Mouse (Mus musculus) monocyte, adult 2 months (primary cell): ENCODE measurements around the gene Icam5.

Experiments used
- DNase-seq, 2 experiments: peaks; one replicate each; pipeline ENCODE4 v3.0.0; 2022; ENCODE audit warnings: low spot score in 2 of 2, low read depth in 1 of 2

The Icam5 gene

DNA sequence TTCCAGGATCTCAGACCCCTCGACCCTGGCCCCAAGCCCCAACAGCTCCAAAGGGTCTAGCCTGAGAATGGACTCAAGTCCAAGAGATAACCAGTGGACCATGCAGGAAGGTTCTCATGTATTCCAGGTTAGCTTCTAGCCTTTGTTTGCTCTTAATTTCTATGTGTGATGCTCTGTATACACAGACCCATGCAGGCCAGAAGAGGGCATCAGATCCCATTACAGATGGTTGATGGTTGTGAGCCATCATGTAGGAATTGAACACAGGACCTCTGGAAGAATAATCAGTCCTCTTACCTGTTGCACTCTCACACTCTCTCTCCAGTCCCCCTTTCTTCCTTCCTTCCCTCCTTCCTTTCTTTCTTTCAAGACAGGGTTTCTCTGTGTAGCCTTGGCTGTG, 19.5 kb upstream of the Icam5 start:
- no peak for DNase-seq

DNA sequence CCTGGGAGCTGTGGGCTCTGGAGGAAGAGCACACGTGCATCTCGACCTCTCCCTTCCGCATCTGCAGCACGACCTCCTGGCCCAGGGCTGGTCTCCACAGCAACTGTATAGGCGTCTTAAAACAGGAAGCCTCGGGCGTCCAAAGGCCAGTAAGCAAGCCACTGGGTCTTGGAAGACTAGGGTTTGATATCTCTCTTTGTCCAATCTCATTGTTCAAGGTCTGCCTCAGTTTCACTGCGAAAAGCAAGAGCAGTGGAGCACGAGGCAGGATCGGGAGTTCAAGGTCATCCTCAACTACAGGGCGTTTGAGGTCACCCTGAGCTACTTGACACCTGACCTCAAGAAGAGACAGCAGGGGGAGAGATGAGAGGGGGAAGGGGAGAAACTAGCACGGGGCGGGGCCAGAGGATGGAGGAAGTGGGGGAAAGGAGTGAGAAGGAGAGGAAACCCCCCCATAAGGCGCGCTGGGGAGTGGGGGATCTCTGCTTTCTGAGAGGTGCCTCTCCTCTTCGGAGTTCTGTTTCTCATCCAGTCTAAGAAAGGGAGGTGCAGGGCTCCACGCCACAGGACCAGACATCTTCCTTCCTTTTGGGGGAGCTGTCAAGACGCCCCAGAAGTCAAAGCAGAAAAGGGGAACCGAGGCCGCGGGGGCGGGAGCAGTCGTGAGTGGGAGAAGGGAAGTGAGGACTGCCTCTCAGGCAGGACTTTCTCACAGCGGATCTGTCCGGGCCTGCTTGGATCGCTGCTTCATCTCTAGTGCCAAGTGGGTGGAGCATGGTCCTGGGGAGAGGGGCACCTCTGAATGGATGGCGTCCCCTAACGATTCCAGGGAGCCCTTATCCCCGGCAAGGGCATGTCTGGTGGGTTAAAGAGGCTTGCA, 16.9 kb upstream of the Icam5 start:
- DNase-seq, result peak; percentile 88 to 93

DNA sequence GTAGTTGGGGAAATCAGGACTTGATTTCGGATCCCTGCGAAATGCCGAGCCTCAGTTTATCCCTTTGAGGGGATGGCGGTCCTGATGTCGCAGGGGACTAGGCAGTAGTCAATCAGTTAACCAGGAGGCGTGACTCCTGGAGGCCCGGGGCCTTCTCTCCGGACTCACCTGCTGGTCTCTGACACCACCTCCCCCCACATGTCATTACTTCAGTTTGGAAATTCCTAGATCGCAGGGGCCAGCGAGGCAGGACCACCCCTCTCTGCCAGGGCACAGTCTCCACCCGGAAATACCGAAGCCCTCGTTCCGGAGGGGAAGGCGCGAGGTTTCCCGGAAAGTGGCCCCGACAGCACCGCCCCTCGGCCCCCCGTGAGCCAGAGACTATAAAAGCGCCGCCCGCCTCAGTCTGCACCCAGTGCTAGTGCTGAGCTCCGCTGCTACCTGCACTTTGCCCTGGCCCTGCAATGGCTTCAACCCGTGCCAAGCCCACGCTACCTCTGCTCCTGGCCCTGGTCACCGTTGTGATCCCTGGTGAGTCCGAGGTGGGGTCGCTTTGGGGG, 16.2 kb upstream of the Icam5 start, which contains the start of gene Icam1:
Gene Icam1, plus strand, starts transcription at position 415 of the 560 bp plus-strand sequence.
- peak in 1 of 2 experiments; percentile 77 for DNase-seq

DNA sequence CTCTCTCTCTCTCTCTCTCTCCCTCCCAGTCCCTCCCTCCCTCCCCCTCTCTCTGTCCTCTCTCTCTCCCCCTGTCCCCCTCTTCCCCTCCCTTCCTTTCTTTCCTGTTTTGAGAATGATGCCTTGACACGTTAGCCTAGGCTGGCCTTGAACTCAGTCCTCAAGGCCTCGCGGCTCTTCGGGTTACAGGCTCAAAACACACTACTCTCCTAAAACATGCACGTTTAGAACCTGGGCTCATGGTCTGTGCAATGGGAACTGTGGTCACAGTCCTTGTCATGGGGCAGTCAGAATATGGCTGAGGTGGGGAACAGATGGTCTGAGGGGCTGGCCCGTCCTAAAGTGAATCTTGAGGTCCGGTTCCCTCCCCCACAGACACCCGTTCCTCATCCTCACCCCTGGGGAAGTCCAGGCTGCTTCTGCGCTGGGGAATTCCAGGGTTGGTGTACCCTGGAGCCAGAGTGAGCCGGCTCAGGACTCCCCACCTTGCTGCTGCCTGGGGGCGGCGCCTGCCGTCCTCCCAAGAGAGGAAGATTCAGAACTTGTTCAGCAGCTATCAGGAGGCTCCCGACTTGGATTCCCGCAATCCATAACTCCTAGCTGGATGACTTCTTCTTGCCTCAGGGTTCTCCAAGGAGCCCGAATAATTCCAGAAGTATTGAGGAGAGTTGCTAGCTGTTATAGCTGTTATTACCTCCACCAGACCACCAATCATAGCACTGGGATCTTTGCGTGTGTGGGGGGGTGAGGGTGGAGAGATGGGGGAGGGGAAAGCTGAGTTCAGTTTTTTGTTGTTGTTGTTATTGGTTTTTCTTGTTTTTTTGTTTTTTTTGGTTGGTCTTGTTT, 15.3 kb upstream of the Icam5 start:
- DNase-seq, result peak in 1 of 2 experiments; percentile 63

DNA sequence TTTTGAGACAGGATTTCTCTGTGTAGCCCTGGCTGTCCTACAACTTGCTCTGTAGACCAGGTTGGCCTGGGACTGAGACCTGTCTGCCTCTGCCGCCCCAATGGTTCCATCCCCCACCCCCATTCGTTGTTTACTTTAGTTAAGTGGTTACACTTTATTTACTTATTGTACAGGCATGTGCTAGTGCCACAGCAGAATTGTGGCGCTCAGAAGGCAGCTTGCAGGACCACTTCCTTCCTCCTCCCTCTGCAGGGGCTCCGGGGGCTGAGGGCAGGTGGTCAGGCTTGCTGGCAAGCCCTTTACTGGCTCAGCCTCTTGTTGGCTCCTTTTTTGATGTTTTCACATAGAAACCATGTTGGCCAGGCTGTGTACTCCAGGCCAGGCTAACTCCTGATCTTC, 14.7 kb upstream of the Icam5 start:
- no peak for DNase-seq

DNA sequence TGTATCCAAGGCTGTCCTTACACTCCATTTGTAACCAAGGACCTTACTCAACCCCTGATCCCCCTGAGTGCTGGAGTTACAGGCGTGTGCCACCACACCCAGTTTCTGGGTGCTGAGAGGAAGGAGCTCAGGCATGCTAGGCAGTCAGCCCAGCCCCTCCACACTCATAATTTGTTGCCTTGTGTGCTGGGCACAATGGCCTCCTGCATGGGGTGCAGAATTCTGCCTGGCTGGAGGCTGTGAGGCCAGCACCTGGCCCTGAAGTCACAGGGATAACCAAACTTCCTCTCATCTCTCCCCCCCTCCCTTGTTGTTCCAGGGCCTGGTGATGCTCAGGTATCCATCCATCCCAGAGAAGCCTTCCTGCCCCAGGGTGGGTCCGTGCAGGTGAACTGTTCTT, 13.3 kb upstream of the Icam5 start:
- DNase-seq, result no peak

DNA sequence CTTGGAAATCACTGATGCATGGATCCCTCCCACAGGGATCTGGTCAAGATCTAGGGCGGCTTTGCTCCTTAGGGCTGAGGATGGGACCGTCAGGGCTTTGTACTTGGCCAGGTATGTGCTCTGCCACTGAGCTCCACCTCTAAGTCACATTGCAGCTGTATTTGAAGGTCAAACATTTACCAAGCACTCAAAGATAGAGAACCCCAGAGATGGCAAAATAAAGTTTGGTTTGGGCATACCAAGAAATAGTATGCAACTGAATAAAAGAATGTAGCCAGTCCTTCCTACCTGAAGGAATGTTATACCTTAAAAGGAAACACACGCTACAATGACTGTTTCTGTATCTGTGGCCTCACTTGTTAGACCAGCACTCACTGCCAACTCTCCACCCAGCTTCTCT, 10.5 kb upstream of the Icam5 start:
- no peak for DNase-seq

DNA sequence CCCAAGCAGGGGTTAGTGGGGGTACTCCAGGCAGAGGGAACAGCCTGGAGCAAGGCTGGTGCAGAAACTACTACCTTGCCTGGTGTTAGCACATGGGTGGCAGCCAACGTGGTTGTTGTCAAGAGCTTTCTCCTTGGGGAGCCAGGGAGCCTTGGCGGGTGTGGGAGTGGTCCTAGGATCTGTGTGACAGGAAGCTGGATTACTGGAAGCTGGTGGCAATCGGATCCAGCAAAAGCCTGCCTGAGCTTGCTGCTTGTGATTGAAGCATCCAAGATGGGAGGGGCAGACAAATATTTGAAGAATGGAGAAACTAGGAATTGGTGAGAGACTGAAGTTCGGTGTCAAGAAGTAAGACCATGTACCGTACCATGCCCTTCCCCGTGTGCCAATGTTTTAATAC, 9.6 kb upstream of the Icam5 start:
- DNase-seq, result no peak

DNA sequence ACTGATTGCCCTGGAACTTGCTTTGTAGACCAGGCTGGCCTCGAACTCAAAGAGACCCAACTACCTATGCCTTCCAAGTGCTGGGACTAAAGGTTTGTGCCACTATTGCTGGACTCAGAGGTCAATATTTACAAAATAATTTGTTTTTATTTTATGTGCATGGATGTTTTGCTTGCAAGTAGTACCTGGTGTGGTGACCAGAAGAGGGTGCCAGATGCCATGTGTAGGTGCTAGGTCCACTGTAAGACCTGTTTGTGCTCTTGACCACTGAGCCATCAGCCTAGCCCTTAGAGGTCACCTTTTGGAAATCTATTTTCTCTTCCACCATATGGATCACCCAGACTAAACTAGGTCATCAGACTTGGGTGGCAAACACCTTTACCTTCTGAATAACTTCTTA, 9.1 kb upstream of the Icam5 start:
- DNase-seq, result no peak

DNA sequence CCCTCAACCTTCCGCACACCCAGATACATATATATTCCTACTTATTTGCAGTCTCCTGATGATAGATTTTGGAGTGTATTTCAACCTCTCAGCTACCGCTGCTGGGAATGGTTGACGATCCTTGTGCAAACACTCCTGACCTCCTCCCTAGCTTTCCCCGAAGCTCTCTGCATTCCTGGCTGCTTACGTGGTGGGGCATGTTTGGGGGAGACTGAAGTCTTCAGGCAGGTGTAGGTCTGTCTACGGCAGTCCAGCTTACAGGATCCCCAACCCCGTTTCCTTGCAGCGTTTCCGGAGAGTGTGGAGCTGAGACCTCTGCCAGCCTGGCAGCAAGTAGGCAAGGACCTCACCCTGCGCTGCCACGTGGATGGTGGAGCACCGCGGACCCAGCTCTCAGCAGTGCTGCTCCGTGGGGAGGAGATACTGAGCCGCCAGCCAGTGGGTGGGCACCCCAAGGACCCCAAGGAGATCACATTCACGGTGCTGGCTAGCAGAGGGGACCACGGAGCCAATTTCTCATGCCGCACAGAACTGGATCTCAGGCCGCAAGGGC, 6.5 kb upstream of the Icam5 start:
- DNase-seq, result no peak

DNA sequence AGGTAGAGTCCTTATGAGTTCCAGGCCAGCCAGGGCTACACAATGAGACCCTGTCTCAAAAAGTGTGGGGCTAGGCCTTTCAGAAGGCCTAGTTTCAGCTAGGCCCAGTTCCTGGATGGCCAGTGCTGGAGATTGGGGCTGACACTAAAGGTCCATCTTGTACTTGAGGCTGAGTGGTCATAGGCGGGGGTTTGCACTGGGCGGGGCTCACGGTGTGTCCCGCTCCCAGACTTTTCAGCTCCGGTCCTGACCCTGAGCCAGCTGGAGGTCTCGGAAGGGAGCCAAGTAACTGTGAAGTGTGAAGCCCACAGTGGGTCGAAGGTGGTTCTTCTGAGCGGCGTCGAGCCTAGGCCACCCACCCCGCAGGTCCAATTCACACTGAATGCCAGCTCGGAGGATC, 5.0 kb upstream of the Icam5 start:
- DNase-seq, result no peak

DNA sequence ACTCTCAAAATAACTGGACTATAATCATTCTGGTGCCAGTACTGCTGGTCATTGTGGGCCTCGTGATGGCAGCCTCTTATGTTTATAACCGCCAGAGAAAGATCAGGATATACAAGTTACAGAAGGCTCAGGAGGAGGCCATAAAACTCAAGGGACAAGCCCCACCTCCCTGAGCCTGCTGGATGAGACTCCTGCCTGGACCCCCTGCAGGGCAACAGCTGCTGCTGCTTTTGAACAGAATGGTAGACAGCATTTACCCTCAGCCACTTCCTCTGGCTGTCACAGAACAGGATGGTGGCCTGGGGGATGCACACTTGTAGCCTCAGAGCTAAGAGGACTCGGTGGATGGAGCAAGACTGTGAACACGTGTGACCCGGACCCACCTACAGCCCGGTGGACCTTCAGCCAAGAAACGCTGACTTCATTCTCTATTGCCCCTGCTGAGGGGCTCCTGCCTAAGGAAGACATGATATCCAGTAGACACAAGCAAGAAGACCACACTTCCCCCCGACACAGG, 4.0 kb upstream of the Icam5 start:
- no peak for DNase-seq

DNA sequence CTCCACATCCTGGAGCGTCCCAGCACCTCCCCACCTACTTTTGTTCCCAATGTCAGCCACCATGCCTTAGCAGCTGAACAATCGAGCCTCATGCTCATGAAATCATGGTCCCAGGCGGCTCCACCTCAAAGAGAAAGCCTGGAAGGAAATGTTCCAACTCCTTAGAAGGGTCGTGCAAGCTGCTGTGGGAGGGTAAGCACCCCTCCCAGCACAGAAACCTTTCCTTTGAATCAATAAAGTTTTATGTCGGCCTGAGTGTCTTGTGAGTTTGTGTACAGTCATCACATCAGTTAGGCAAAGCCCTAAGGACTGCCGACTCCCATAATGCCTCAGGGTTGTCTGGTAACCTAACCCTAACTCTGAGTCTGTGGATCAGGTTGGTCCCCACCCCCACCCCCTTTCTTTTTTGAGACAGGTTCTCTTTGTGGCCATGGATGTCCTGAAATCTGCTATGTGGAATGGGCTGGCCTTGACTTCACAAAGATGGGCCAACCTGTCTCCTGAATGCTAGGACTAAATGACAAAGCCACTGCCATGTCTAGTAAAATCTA, 3.2 kb upstream of the Icam5 start:
- DNase-seq, result no peak

DNA sequence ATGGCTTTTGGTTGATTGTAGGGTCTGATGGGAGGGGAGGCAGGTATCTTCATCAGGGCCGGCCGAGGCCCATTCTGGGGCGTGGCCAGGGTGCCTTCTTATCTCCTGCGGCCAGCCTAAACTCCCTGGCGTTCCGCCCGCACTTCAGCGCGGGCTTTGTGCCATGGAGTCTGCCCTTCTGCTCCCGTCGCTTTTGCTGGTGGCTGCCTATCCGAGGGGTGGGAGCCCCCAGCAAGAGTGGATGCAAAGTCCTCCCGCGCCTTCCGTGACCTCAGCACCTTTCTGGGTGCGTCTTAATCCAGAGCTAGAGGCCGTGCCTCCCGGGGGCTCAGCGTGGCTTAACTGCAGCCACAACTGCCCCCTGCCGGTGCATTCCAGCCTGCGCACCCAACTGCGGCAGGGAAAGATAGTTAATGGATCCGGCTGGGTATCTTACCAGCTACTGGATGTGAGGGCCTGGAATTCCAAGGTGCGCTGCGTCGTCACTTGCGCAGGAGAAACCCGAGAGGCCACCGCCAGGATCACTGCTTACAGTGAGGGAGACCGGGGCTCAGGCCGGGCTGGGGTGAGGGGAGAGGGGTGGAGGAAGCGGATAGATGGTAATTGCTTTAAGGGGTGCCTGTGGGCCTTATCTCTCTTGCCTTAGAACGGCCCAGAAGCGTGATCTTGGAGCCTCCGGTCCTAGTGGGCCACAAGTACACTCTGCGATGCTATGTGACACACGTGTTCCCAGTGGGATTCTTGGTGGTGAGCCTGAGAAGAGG, 2.4 kb upstream of the Icam5 start, which contains the start of gene Icam4:
Gene Icam4, plus strand, starts transcription at position 83 of the 764 bp plus-strand sequence.
- peak; percentile 48 to 73 for DNase-seq

DNA sequence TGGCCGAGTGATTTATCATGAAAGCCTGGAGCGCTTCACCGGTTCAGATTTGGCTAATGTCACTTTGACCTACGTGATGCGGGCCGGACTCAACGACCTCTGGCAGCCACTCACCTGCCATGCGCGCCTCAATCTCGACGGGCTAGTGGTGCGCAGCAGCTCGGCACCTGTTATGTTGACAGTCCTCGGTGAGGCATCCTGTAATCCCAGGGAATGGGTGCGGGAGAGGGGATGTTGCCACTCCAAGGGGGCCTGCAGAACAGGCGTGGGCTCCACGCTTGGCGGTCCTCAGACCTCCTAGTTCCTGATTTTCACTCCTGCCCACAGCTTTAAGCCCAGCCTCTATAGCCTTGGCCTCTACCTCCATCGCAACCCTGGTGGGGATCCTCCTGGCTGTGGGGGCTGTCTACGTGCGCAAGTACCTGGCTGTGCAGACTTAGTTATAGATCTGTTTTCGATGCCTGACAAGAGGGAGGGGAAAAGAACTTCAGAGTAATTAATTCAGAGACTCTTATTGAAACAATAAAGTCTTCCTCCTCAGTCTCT, 1.7 kb upstream of the Icam5 start:
- DNase-seq, result no peak

DNA sequence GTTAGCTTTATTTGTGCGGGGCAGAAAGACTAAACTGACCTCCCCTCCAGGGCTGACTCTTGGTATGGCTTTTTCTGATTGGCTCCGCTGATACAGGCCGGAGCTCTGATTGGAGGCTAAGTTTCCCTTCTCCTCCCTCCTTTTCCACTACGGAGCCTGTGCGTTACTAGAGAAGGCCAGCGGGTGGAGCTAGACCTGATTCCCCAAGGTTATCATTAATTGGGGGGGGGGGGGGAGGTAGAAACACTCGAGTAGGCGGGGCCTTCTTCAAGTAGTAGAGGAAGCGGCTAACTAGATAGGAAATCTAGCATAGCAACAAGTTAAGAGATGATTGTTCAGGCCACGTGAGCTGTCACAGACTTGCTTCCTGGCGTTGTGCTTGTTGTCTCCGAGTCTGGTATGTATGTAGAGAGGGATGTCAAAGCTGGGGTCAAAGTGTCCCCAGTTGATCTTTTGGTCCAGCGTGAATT, 1.1 kb upstream of the Icam5 start:
- peak; percentile 64 to 78 for DNase-seq

DNA sequence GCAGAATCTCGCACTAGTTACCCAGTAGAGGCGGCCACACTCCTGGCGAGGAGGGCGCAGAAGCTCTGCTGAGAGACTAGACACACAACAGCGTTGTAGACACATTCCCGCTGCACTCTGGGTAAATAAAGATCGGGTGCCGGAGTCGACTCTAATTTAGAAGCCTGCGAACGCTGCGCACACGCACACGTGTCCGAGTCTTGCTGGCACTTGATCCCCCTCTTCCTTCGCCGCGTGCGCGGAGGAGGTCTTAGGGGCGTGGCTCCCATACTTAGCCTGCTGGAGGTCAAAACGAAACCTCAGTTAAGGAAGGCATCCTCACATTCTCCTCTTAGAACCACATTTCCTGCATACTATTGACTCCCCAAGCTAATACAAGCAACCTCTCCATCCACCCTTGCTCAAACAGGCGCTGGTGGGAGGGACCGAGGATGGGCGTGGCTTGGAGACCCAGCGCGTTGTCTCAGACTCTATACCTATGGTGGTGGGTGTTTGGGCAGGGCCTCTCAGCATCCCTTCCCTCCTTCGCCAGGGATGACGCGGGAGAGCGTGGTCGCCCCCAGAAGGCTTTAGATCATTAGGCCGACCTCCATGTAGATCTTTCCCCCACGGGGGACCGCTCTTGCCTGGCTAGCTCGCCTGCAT, 500 bp upstream of the Icam5 start:
- peak in 1 of 2 experiments; percentile 41 for DNase-seq

DNA sequence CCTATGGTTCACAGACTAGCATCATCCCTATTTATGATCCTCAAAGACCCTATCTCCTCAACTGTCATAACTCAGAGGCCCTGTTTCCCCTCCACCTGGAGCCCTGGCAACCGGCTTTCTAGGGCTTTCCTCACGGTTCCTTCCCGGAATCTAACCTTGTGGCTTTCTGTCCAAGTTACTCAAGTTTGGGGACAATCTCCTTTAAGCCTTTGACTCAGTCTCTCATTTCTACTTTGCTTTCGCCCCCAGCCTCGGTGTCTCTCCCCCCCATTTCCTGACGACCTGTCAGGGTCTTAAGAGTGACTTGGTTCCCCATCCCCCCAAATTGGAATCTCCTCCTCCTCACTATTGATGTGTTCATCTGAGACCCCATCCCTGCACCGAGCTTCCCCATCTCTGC, 618 bp downstream of the Icam5 start:
- no peak for DNase-seq

DNA sequence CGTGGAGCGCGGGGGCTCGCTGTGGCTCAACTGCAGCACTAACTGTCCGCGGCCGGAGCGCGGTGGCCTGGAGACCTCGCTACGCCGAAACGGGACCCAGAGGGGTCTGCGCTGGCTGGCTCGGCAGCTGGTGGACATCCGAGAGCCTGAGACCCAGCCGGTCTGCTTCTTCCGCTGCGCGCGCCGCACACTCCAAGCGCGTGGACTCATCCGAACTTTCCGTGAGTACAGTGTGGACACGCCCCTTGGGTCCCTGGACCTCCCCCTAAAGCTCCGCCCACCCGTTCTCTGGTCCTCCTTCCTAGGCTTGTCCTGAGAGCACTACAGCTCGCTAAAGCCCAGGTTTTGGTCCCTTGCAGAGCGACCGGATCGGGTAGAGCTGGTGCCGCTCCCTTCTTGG, 1.3 kb downstream of the Icam5 start:
- DNase-seq, result peak; percentile 68 to 84
